Mouse (Mus musculus): ENCODE data around the gene 1700028P14Rik. TPM values are rescaled to one million over a fixed set of nuclear protein-coding genes. Genes with fewer than 3 reads are reported as not detected.

The 1700028P14Rik gene
- total RNA-seq, 2 experiments from 2014 or later = not detected

Other genes with a start within 250 kb of the 1700028P14Rik start
- 1 to 10 TPM; 2.2 to 2.3 TPM for gene Mamdc2, start 204.4 kb downstream of the 1700028P14Rik start, total RNA-seq (2021)
- gene Ptar1, start 34.6 kb upstream of the 1700028P14Rik start, total RNA-seq (2021) = 10 to 100 TPM; 26.0 to 28.7 TPM
- 1 to 10 TPM; 3.4 to 5.1 TPM for gene Apba1, start 106.1 kb upstream of the 1700028P14Rik start, total RNA-seq (2021)